Mouse (Mus musculus) neural tube, embryonic 11.5 days (tissue): ENCODE measurements around the gene Gm9913. TPM values are rescaled to one million over a fixed set of nuclear protein-coding genes. Genes with fewer than 3 reads are reported as not detected.

ENCODE experiments used
- ATAC-seq: fragments of 200-750 bp; cut with Nextera tagmentation; 2 replicates; pipeline ENCODE4 v1.8.0; 2017; ENCODE audit warnings: moderate number of reproducible peaks, mild to moderate bottlenecking, moderate TSS enrichment, moderate library complexity; ENCODE audit not compliant: insufficient read depth, low FRiP score, low TSS enrichment
- DNase-seq: peaks from one replicate; pipeline ENCODE4 v3.0.0-alpha.2; 2015; ENCODE audit warnings: low spot score
- H3K27ac ChIP-seq: fragments of 300-500 bp; sonication (generic); 2 replicates; pipeline ENCODE4 v1.5.1; 2014; ENCODE audit warnings: low read depth, mild to moderate bottlenecking, low read length
- H3K27me3 ChIP-seq: fragments of 300-500 bp; sonication (generic); 2 replicates; pipeline ENCODE4 v1.6.1; 2014; ENCODE audit warnings: mild to moderate bottlenecking, low read length, mixed read lengths; ENCODE audit not compliant: control insufficient read depth, insufficient read depth
- H3K36me3 ChIP-seq: fragments of 300-500 bp; sonication (generic); 2 replicates; pipeline ENCODE4 v1.6.1; 2014; ENCODE audit warnings: mild to moderate bottlenecking, low read length, moderate library complexity, mixed read lengths; ENCODE audit not compliant: control insufficient read depth, insufficient read depth
- H3K4me1 ChIP-seq: fragments of 300-500 bp; sonication (generic); 2 replicates; pipeline ENCODE4 v1.6.1; 2014; ENCODE audit warnings: low read length, mixed read lengths; ENCODE audit not compliant: control insufficient read depth, insufficient read depth
- H3K4me2 ChIP-seq: fragments of 300-500 bp; sonication (generic); 2 replicates; pipeline ENCODE4 v1.6.1; 2014; ENCODE audit warnings: low read depth, mild to moderate bottlenecking, moderate library complexity
- H3K4me3 ChIP-seq: fragments of 300-500 bp; sonication (generic); 2 replicates; pipeline ENCODE4 v1.5.1; 2014; ENCODE audit warnings: low read depth, low read length
- H3K9ac ChIP-seq: fragments of 300-500 bp; sonication (generic); 2 replicates; pipeline ENCODE4 v1.6.1; 2014; ENCODE audit warnings: mild to moderate bottlenecking, low read length
- H3K9me3 ChIP-seq: fragments of 300-500 bp; sonication (generic); 2 replicates; pipeline ENCODE4 v1.6.1; 2016; ENCODE audit warnings: low read length; ENCODE audit not compliant: control insufficient read depth
- WGBS: fragments of 180-500 bp; shearing (Covaris S2); extraction: QIAGEN DNeasy Blood & Tissue Kit; methylation state at CpG from one replicate; pipeline ENCODE4 v1.1.7; 2014; 5-methylcytosine and 5-hydroxymethylcytosine counted together
- polyA plus RNA-seq: library from polyadenylated mRNA; unstranded; fragments of >200 nt; fragmentation: Nextera tagmentation; extraction: Ambion mirVana; gene quantifications from 2 replicates; pipeline ENCODE4 v1.2.1, GENCODE M21; 2014

Gm9913 gene
- polyA plus RNA-seq, 1 experiment from 2014 or later = 0.16 TPM

DNA sequence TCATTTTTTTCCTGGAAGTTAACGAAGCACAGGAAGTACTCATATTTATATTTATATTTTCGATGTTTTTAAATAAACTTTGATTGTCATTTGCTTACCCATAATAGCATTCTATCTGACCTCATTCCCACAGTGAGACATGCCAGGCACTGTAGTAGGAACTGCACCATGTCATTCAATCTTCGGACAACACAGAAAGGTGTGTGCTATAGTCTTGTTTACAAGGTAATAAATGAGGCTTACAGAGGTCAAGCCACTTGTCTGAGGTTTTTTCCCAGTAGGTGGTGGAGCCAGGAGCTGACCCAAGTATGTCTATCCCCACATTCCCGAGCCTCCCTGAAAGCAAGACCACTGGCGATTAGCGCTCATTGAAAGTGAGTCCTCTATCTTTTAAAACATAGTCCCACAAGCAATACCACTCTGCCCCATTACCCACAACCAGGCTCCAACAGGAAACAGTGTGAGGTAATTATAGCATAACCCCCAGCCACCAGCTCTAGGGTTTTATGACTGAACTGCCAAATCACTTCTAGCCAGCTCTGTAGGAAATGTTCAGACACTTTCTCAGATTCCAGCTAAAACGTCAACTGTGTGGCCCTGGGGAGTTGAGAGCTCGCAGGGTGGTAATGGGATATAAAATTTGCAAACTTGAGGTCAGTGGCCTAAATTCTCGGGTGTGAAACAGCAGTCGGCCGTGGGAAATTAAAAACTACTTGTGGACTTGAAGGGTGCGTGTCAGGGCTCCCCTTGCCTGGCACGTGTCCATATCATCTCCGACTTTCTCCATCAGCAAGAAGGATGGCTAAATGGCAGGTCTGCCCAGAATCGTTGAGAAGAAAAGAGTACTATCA lies 12.6 kb upstream of the Gm9913 start:
- Histone ChIP-seq H3K4me2 (no peak overlapping the region), H3K9ac (no peak overlapping the region), H3K9me3 (no peaks in the 10 kb centered on the region), H3K4me1 (no peaks in the 10 kb centered on the region), H3K27ac (no peak overlapping the region), H3K27me3 (no peaks in the 10 kb centered on the region), H3K4me3 (no peak overlapping the region), H3K36me3 (no peaks in the 10 kb centered on the region)
- 65% methylated on average over 15 of the region's 15 CpGs for WGBS
- no peak for ATAC-seq
- no peak for DNase-seq

DNA sequence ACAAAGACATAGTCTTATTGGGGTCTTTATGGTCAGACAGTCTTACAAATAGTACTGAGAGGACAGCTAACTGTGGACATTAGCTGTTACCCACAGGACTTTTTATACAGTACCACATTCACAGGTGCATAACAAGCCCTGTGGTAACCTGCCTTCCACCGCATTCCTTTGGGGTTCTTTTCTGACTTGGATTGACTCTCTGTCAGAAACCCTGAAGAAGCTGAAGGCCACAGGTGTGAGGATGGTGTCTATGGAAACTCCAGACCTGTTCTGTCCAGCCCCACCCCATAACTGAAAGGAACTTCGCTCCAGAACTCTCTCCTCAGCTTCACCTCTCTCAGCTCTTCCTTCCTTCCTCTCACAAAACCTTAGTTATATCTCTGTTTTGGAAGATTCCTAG lies 10.6 kb upstream of the Gm9913 start:
- H3K36me3 ChIP-seq = no peaks in the 10 kb centered on the region
- no peaks in the 10 kb centered on the region for H3K9me3 ChIP-seq
- 88% methylated on average over 2 of the region's 2 CpGs for WGBS
- no peak for ATAC-seq
- DNase-seq = no peak
- H3K4me1 ChIP-seq = no peaks in the 10 kb centered on the region
- H3K27me3 ChIP-seq = no peaks in the 10 kb centered on the region
- H3K27ac ChIP-seq = no peak overlapping the region
- H3K9ac ChIP-seq = no peak overlapping the region
- H3K4me2 ChIP-seq = no peak overlapping the region
- no peak overlapping the region for H3K4me3 ChIP-seq

DNA sequence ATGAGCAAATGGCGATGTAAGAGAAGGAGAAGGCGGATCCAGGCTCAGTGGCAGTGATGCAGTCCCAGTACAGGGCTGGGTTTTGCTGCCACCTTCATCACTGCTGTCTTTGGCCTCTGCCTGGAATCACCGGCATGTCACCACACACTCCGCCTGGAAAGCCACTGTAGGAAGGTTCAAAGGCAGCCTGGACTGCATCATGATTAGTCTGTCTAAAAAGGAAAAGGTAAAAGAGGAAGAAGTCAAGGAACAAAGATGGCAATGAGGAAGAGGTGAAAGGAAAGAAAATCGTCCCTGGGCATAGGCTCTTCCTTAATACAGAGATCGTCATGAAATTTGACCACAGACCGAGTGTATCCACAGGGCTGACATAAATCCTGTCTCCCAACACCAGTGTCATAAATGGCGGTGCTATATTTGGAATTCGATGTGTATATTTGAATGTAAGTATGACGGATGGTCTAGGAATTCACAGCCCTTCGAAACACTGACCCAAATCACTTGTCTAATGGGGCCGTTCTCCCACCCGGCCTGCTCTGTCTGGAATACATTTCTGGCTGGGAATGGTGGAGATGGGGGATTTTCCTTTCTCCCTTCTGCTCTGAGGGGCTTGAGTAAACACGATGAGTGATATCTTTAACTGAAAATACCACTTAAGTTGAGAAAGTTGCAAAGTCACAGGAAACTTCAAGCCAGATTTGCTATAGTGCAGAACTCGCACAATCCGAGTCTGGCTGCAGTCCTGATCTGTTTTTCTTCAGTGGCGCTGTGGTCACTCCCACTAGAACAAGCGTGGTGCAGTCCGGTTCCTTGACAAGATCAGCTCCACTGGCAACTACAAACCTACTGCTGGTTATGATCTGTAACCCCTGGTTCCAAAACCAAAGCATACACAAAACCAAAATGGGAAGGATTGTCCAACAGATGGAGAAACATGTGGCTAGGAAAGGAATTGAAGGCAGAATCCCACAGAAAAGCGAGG lies 9.8 kb upstream of the Gm9913 start:
- H3K4me2 ChIP-seq = no peak overlapping the region
- no peaks in the 10 kb centered on the region for H3K36me3 ChIP-seq
- DNase-seq (no peak), ATAC-seq (no peak)
- no peak overlapping the region for H3K9ac ChIP-seq
- H3K27me3 ChIP-seq = no peaks in the 10 kb centered on the region
- no peaks in the 10 kb centered on the region for H3K4me1 ChIP-seq
- 89% methylated on average over 20 of the region's 20 CpGs for WGBS
- H3K4me3 ChIP-seq = no peak overlapping the region
- no peak overlapping the region for H3K27ac ChIP-seq
- H3K9me3 ChIP-seq = no peaks in the 10 kb centered on the region

DNA sequence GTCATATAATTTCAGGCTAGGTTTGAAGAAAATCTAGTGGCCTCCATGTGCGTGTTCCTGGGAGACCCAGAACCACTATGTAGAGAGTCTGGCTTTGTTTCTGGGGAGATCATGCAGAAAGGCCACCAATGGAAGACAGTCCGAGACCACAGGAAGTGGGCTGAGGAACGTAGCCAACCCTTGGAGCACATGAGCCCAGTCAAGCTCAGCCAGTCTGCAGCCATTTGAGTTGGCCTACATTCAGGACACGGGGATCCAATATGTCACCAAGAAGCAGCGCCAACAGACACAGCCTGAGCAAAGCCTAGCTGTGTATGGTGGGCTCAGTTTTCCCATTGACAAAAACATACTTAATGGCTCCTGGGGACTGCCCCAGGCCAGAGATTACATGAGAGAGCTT lies 8.2 kb upstream of the Gm9913 start:
- 86% methylated on average over 5 of the region's 5 CpGs for WGBS
- ATAC-seq (no peak), DNase-seq (no peak)
- Histone ChIP-seq H3K9me3 (no peaks in the 10 kb centered on the region), H3K4me3 (no peak overlapping the region), H3K9ac (no peak overlapping the region), H3K27me3 (no peaks in the 10 kb centered on the region), H3K27ac (no peak overlapping the region), H3K36me3 (no peaks in the 10 kb centered on the region), H3K4me1 (no peaks in the 10 kb centered on the region), H3K4me2 (no peak overlapping the region)

DNA sequence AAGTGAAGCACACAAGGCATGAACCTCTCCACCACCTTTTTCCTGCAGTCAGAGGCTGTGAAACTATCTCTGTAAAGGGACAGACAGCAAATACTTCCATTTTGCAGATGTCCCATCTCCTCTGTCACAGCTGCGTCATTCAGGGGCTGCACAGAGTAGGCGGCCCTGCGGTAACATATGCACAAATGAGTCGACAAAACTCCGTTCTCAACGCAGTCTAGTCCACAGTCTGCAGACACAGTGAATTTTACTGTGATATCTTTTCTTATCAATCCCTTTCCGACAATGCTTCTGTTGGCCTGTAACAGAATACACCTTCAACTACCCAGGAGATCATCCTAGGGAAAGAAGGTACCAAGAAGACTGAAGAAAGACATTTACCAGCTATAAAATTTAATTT lies 6.7 kb upstream of the Gm9913 start:
- ATAC-seq (no peak), DNase-seq (no peak)
- H3K27me3 ChIP-seq = no peaks in the 10 kb centered on the region
- H3K36me3 ChIP-seq = no peaks in the 10 kb centered on the region
- 97% methylated on average over 7 of the region's 7 CpGs for WGBS
- no peak overlapping the region for H3K4me3 ChIP-seq
- no peak overlapping the region for H3K4me2 ChIP-seq
- H3K27ac ChIP-seq = no peak overlapping the region
- H3K4me1 ChIP-seq = no peaks in the 10 kb centered on the region
- H3K9me3 ChIP-seq = no peaks in the 10 kb centered on the region
- H3K9ac ChIP-seq = no peak overlapping the region

DNA sequence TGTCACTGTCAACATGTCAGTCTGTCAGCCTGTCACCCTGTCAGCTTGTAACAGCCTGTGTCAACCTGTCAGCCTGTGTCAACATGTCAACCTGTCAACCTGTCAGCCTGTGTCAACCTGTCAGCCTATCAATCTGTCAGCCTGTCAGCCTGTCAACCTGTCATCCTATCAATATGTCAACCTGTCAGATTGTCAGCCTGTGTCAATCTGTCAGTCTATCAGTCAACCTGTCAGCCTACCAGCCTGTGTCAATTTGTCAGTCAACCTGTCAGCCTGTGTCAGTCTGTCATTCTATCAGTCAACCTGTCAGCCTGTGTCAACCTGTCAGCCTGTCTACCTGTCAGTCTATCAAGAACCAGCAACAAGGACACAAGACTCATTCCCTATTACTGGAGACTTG lies 3.4 kb upstream of the Gm9913 start:
- Histone ChIP-seq H3K36me3 (no peaks in the 10 kb centered on the region), H3K27me3 (0 out of 2 replicates have a peak, but pooled peaks cover 2% of the 10 kb centered on the region), H3K9me3 (no peaks in the 10 kb centered on the region), H3K27ac (no peak overlapping the region), H3K4me1 (no peaks in the 10 kb centered on the region), H3K9ac (no peak overlapping the region), H3K4me3 (no peak overlapping the region), H3K4me2 (no peak overlapping the region)
- no peak for DNase-seq
- no peak for ATAC-seq

DNA sequence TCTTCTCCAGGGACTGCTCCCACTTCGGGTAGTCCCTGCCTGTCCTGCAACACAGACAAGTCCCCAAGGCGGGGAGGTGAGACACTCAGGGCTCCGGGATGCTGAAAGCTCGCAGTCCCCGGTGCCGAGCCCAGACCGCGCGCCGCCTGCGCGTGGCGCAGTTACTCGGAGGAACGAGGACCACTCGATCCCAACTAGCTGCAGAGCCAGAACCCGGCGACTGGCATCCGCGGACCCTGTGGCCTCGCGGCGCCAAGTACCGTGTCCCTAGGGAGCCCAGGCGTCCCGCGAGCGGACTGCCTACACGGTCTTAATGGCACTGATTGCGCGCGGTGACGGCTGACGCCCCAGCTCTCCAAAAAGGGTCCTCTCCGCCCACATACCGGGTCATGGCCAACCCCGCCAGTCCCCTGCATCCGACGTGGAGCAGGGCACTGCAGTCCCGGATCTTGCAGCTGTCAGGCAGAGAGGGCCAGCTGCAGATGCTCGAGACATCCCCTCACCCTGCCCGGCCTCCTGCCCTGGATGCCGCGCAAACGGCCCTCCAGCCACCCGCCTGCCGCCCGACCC lies 942 bp downstream of the Gm9913 start:
- peak; percentile 81 for DNase-seq
- H3K36me3 ChIP-seq = no peaks in the 10 kb centered on the region
- no peaks in the 10 kb centered on the region for H3K4me1 ChIP-seq
- H3K9me3 ChIP-seq = no peaks in the 10 kb centered on the region
- H3K27me3 ChIP-seq = 0 out of 2 replicates have a peak, but pooled peaks cover 2% of the 10 kb centered on the region
- peak overlapping the region; percentile 97 for H3K4me2 ChIP-seq
- H3K9ac ChIP-seq = peak overlapping the region; percentile 68
- under 1% methylated on average over 47 of the region's 48 CpGs for WGBS
- H3K4me3 ChIP-seq = peak overlapping the region; percentile 61
- peak overlapping the region; percentile 62 for H3K27ac ChIP-seq
- ATAC-seq = peak; percentile 69

DNA sequence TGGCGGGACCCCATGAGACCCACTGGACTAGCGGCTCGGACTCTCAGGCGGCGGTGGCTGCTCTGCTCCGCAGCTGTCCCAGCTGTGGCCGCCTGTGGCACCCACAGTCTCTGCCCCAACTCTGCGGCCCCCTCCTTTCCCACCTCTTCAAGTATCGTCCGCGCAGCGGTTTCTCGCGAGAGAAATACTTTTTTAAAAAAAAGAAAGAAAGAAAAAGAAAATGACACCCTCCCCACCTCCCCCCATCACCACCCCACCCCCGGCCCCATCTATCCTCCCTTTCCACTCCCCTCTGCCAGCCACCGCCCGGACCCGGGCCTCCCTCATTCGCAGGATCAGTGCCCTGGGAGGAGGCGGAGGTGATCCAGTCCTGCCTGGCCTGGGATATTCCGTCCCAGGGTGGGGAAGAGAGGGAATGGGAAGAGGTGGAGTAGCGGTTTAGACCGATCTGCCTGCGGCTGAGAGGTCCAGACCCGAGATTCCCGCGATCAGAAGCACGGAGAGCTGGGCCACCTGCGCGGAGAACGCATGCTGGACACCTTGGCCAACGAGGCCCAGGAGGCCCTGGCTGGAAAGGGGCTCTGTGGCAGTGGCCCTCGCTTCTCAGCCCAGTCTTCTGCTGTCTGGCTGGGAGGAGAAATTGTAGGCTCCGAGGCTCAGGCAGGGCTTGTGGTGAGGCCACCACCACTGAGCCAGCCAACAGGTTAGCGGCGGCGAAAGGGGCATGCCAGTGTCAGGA lies 1.6 kb downstream of the Gm9913 start:
- Histone ChIP-seq H3K27ac (peak overlapping the region; percentile 62), H3K4me2 (peak overlapping the region; percentile 97), H3K4me3 (peak overlapping the region; percentile 61), H3K36me3 (no peaks in the 10 kb centered on the region), H3K9me3 (no peaks in the 10 kb centered on the region), H3K27me3 (0 out of 2 replicates have a peak, but pooled peaks cover 2% of the 10 kb centered on the region), H3K9ac (peak overlapping the region; percentile 68), H3K4me1 (no peaks in the 10 kb centered on the region)
- DNase-seq = no peak
- peak; percentile 88 for ATAC-seq
- WGBS = under 1% methylated on average over 37 of the region's 37 CpGs
